26 mouse cellular contexts compared by ENCODE assay signal in genomic region chr19:57339281-57339864, GRCm38 (mm10). TPM values are rescaled to one million over a fixed set of nuclear protein-coding genes. Genes with fewer than 3 reads are reported as not detected.
A peak's percentile ranks its signal among the peaks of the same experiment; 100 is the strongest.
DNase-seq lines count a peak whose midpoint lies in the region; ATAC-seq lines count a peak whose summit lies in the region.
"Had no signal": no experiment of that assay in that cellular context is flagged by ENCODE, and none has a peak within 500 bp of the region (broad histone marks: within the 10 kb centered on the region; RNA-seq: fewer than 3 reads in every experiment).

No protein-coding gene starts in this region.

- peak; percentile 88 for ATAC-seq in megakaryocyte-erythroid progenitor cell, adult 5-6 weeks (replicated peaks; ENCODE audit: low FRiP score, low TSS enrichment, poor library complexity, severe bottlenecking)
- no peak for ATAC-seq in CD4-positive, CD25-positive, alpha-beta regulatory T cell, adult 4 months
- ATAC-seq: hindbrain, embryonic 16.5 days; Patski had no signal

- no peaks in the 10 kb centered on the region for H3K9me3 ChIP-seq in heart, embryonic 10.5 days
- H3K9me3 ChIP-seq: embryonic facial prominence, embryonic 13.5 days; forebrain, embryonic 12.5 days; kidney, embryonic 15.5 days; limb, embryonic 13.5 days; neural tube, embryonic 13.5 days had no signal

- H3K36me3 ChIP-seq in heart, embryonic 10.5 days: no peaks in the 10 kb centered on the region
- H3K36me3 ChIP-seq: embryonic facial prominence, embryonic 13.5 days; forebrain, embryonic 12.5 days; kidney, embryonic 15.5 days; limb, embryonic 13.5 days; neural tube, embryonic 13.5 days had no signal

- DNase-seq in heart, adult 18-20 months: peak; percentile 27 to 54
- no peak for DNase-seq in heart, embryonic 10.5 days (ENCODE audit: low spot score)
- DNase-seq in ovary, adult 18-20 months (ENCODE audit: low spot score): peak; percentile 37
- no peak for DNase-seq in ovary, postnatal 36 days (ENCODE audit: low spot score)
- peak; percentile 46 for DNase-seq in brain, adult 2 months (ENCODE audit: low read depth, low spot score)
- DNase-seq: adrenal gland, postnatal 10 days; cerebellum, adult 11-12 months; cerebellum, adult 9-11 months; gastrocnemius, adult 2 months; heart, postnatal 10 days; kidney, adult 18-20 months; lung, adult 18-20 months; lung, postnatal 10 days; retina, postnatal 1 day; right cerebral cortex, postnatal 14 days; thymus, postnatal 14 days had no signal

- H3K4me3 ChIP-seq in heart, embryonic 10.5 days: no peak overlapping the region
- H3K4me3 ChIP-seq: embryonic facial prominence, embryonic 13.5 days; erythroblast, embryonic 14.5 days; forebrain, embryonic 12.5 days; gastrocnemius, adult 2 months; kidney, embryonic 15.5 days; limb, embryonic 13.5 days; neural tube, embryonic 13.5 days had no signal

- WGBS in heart, embryonic 10.5 days: 81% methylated on average over 13 of the region's 13 CpGs

- H3K27ac ChIP-seq in heart, embryonic 10.5 days: no peak overlapping the region
- H3K27ac ChIP-seq: embryonic facial prominence, embryonic 13.5 days; forebrain, embryonic 12.5 days; gastrocnemius, adult 2 months; kidney, embryonic 15.5 days; limb, embryonic 13.5 days; neural tube, embryonic 13.5 days had no signal

- no peaks in the 10 kb centered on the region for H3K27me3 ChIP-seq in heart, embryonic 10.5 days (ENCODE audit: insufficient read depth, poor library complexity, severe bottlenecking)
- H3K27me3 ChIP-seq: embryonic facial prominence, embryonic 13.5 days; kidney, embryonic 15.5 days; limb, embryonic 13.5 days; neural tube, embryonic 13.5 days; Patski had no signal

- 0 out of 2 replicates have a peak, but pooled peaks cover 9% of the 10 kb centered on the region for H3K4me1 ChIP-seq in heart, embryonic 10.5 days
- H3K4me1 ChIP-seq: embryonic facial prominence, embryonic 13.5 days; kidney, embryonic 15.5 days; neural tube, embryonic 13.5 days had no signal

RNA-seq across cellular contexts. Expression of gene Fam160b1, which starts 21.1 kb away (rescaled TPM):
- 10 to 100 TPM; 10.5 to 11.1 TPM for total RNA-seq in heart, adult 18-20 months (2021)
- 11.2 and 11.8 TPM in 2 replicates for polyA plus RNA-seq in heart, embryonic 10.5 days (2016; fragmentation: Nextera tagmentation; extraction: Ambion mirVana)
- 20.3 and 23.7 TPM in 2 replicates for total RNA-seq in megakaryocyte-erythroid progenitor cell, adult 5-6 weeks (2014; fragmentation: Nextera tagmentation)
- total RNA-seq in megakaryocyte-erythroid progenitor cell, adult 5-6 weeks (2017): 9.7 and 14.6 TPM in 2 replicates
- polyA plus RNA-seq in CD4-positive, CD25-positive, alpha-beta regulatory T cell, adult 4 months (2017; shearing (Covaris generic)): 1 to 10 TPM; 8.1 to 8.7 TPM

RNA-seq across cellular contexts. Expression of gene Ablim1, which starts 24.7 kb away (rescaled TPM):
- total RNA-seq in heart, adult 18-20 months (2021): 100 to 1,000 TPM; 384 to 401 TPM
- 41.9 and 60.6 TPM in 2 replicates for polyA plus RNA-seq in heart, embryonic 10.5 days (2016; fragmentation: Nextera tagmentation; extraction: Ambion mirVana)
- total RNA-seq in megakaryocyte-erythroid progenitor cell, adult 5-6 weeks (2014; fragmentation: Nextera tagmentation): 9.2 and 10.9 TPM in 2 replicates
- 1.5 and 6.3 TPM in 2 replicates for total RNA-seq in megakaryocyte-erythroid progenitor cell, adult 5-6 weeks (2017)
- 100 to 1,000 TPM; 290 to 362 TPM for polyA plus RNA-seq in CD4-positive, CD25-positive, alpha-beta regulatory T cell, adult 4 months (2017; shearing (Covaris generic))

Comparison
In these comparisons a context has a peak if more than half of its experiments do, and no peak if none do; other contexts are left out.
1. DNase-seq: peak in heart, adult 18-20 months (2 of 2), ovary, adult 18-20 months (single experiment) and brain, adult 2 months (single experiment); none in heart, embryonic 10.5 days (single experiment) and ovary, postnatal 36 days (single experiment).
2. RNA of gene Ablim1, which starts 24.7 kb away (total RNA-seq): 384 to 401 TPM in heart, adult 18-20 months; 1.5 to 10.9 TPM in megakaryocyte-erythroid progenitor cell, adult 5-6 weeks; every median in the first group is over 10 times any median in the second.